Mouse (Mus musculus): ENCODE results near the gene Mon1b. TPM values are rescaled to one million over a fixed set of nuclear protein-coding genes. Genes with fewer than 3 reads are reported as not detected.

The Mon1b gene
- polyA plus RNA-seq, 1 experiment from 2014 or later: 6.3 TPM

DNA sequence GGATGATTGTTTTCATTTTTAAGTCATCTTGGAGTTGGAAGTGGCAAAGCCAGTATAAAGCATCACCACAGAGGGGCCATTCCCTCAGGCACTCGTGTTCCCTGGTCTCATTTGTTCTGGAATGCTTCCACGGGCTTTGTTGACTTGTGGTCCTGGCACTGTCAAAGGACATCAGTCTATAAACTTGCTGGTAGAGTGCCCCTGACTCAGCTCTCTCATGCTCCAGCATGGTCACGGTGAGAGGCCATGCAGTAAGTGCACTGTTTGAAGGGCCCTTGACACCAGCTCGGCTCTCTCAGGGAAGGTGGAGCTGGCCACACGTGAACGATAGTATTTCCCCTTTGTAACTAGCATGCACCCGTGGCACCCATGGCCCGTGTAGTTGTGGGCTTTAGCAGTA is 5.0 kb downstream of the Mon1b start:
- WGBS: 88% methylated on average over 8 of the region's 8 CpGs
- ATAC-seq (replicated peaks; ENCODE audit: low FRiP score, low read depth) (no peak), DNase-seq (ENCODE audit: low spot score) (no peak)
- peaks cover 30% of the 10 kb centered on the region for H3K36me3 ChIP-seq (ENCODE audit: insufficient read depth, low read length)
- peaks cover 8% of the 10 kb centered on the region for H3K4me1 ChIP-seq (replicated peaks; ENCODE audit: insufficient read depth, low read length)
- H3K4me2 ChIP-seq (ENCODE audit: low read length): no peak overlapping the region
- H3K27me3 ChIP-seq (ENCODE audit: insufficient read depth, low read length): no peaks in the 10 kb centered on the region
- no peak overlapping the region for H3K27ac ChIP-seq
- no peak overlapping the region for H3K9ac ChIP-seq (ENCODE audit: low read depth, low read length)
- H3K4me3 ChIP-seq (replicated peaks; ENCODE audit: low read depth, low read length): no peak overlapping the region
- no peak for TF ChIP-seq CTCF (IDR thresholded peaks at IDR 0.05; ENCODE audit: low read depth)
- H3K9me3 ChIP-seq (replicated peaks; ENCODE audit: low read length): no peaks in the 10 kb centered on the region

DNA sequence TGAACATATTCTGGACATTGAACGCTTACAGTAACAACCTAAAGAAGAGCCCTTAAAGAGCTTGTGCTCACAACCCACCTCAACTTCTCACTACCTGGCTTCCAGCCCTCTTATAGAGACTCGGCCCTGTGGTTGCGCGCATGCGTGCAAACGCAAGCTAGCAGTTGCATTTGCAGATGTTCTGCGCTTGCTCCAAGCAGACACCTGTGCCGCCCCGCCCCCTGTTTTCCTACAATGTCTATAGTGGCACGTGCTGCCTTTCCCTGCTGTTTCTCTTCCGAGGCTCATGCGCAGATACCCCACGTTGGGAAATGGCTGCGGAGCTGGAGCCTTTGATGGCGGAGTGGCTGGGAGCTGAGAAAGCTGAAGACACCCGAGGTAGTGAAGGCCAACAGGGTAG is 7.5 kb downstream of the Mon1b start, which contains the start of gene Syce1l:
Syce1l (plus strand) TSS at position 288 of the 400 bp plus-strand sequence.
- H3K27ac ChIP-seq: no peak within 1 kb of the TSS
- WGBS: 95% methylated on average over 16 of the region's 16 CpGs
- no peak within 1 kb of the TSS for H3K9ac ChIP-seq (ENCODE audit: low read depth, low read length)
- H3K9me3 ChIP-seq (replicated peaks; ENCODE audit: low read length): no peaks in the 10 kb centered on the region
- H3K27me3 ChIP-seq (ENCODE audit: insufficient read depth, low read length): no peaks in the 10 kb centered on the region
- ATAC-seq (replicated peaks; ENCODE audit: low FRiP score, low read depth): no peak
- H3K4me2 ChIP-seq (ENCODE audit: low read length): no peak within 1 kb of the TSS
- TF ChIP-seq CTCF (IDR thresholded peaks at IDR 0.05; ENCODE audit: low read depth): no peak
- H3K4me1 ChIP-seq (replicated peaks; ENCODE audit: insufficient read depth, low read length): no peaks in the 10 kb centered on the region
- no peak for DNase-seq (ENCODE audit: low spot score)
- peaks cover 30% of the 10 kb centered on the region for H3K36me3 ChIP-seq (ENCODE audit: insufficient read depth, low read length)
- no peak within 1 kb of the TSS for H3K4me3 ChIP-seq (replicated peaks; ENCODE audit: low read depth, low read length)

DNA sequence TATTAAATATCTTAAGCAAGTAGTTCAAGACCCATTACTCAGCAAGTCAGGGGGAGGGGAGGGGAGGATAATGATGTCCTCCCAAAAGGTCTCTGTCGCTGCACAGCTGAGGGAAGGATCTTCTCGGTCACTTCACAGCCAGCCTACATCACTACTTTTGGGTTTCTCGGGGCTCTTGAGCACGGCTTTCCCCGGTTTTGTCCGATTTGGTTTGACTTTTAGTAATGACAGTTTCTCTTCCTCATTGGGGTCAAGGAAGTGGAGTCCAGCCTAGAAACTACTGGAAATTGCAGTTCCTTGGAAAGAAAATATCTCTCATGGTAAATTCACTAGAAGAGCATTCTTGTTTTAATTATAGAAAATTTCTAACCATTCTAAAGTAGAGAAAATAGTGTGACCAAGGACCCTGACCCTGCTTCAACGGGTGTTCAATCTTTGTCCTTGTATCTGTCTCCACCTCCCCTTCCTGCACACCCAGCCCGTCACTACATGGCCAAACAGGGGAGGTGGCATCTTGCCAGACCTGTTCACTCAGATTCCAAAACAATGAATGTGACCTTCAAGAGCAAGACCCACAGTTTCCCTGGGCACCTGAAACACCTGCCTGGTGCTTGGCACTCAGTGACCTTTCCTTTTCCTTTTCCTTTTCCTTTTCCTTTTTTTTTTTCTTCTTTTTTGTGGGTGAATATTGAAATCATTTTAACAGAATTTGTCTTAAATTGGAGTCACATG is 8.3 kb downstream of the Mon1b start:
- DNase-seq (ENCODE audit: low spot score) (no peak), ATAC-seq (replicated peaks; ENCODE audit: low FRiP score, low read depth) (no peak)
- Histone ChIP-seq H3K27me3 (ENCODE audit: insufficient read depth, low read length) (no peaks in the 10 kb centered on the region), H3K27ac (no peak overlapping the region), H3K4me1 (replicated peaks; ENCODE audit: insufficient read depth, low read length) (no peaks in the 10 kb centered on the region), H3K4me2 (ENCODE audit: low read length) (no peak overlapping the region), H3K4me3 (replicated peaks; ENCODE audit: low read depth, low read length) (no peak overlapping the region), H3K9ac (ENCODE audit: low read depth, low read length) (no peak overlapping the region), H3K9me3 (replicated peaks; ENCODE audit: low read length) (no peaks in the 10 kb centered on the region), H3K36me3 (ENCODE audit: insufficient read depth, low read length) (peaks cover 25% of the 10 kb centered on the region)
- no peak for TF ChIP-seq CTCF (IDR thresholded peaks at IDR 0.05; ENCODE audit: low read depth)
- 73% methylated on average over 8 of the region's 8 CpGs for WGBS

DNA sequence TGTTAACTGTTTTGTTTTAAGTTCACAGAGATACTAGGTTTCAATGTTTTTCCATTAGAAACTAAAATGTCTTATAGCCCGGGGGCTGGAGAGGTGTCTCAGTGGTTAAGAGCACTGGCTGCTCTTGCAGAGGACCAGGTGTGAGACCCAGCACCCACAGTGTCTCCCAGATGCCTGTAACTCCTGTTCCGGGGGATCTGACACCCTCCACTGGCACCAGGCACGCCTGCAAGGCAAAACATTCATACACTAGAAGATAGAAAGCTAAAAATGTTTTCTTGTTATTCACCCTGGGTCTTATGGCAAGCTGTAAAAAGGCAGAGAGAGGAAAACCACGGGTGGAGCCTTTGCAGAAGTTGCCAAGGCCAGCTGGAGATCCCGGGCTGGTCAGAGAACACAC is 9.8 kb downstream of the Mon1b start:
- no peak overlapping the region for H3K4me3 ChIP-seq (replicated peaks; ENCODE audit: low read depth, low read length)
- H3K9me3 ChIP-seq (replicated peaks; ENCODE audit: low read length): no peaks in the 10 kb centered on the region
- no peak overlapping the region for H3K27ac ChIP-seq
- TF ChIP-seq CTCF (IDR thresholded peaks at IDR 0.05; ENCODE audit: low read depth): no peak
- no peak for DNase-seq (ENCODE audit: low spot score)
- peaks cover 13% of the 10 kb centered on the region for H3K36me3 ChIP-seq (ENCODE audit: insufficient read depth, low read length)
- no peaks in the 10 kb centered on the region for H3K27me3 ChIP-seq (ENCODE audit: insufficient read depth, low read length)
- no peak overlapping the region for H3K4me2 ChIP-seq (ENCODE audit: low read length)
- no peak for ATAC-seq (replicated peaks; ENCODE audit: low FRiP score, low read depth)
- no peak overlapping the region for H3K9ac ChIP-seq (ENCODE audit: low read depth, low read length)
- no peaks in the 10 kb centered on the region for H3K4me1 ChIP-seq (replicated peaks; ENCODE audit: insufficient read depth, low read length)
- 60% methylated on average over 5 of the region's 5 CpGs for WGBS

DNA sequence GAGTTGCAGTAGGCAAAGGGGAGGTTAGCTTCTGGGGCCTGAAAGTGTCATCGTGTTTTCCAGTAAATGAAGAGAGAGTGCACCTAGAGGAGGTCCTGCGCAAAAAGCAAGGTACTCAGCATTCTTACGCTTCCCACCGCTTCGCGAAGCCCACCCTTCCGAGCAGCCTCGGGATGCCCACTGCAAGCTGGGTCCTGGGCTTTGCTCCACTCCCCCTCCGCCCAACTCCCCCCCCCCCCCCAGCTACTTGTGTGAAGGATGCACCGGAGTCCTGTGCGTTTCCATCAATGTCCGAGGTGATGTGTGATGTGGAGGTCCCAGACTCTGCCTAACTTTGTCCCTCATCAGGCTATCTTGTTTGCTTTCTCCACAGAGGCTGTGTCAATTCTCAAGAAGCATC is 17.1 kb downstream of the Mon1b start:
- 82% methylated on average over 11 of the region's 12 CpGs for WGBS
- Histone ChIP-seq H3K27me3 (ENCODE audit: insufficient read depth, low read length) (no peaks in the 10 kb centered on the region), H3K27ac (no peak overlapping the region), H3K36me3 (ENCODE audit: insufficient read depth, low read length) (no peaks in the 10 kb centered on the region), H3K4me1 (replicated peaks; ENCODE audit: insufficient read depth, low read length) (no peaks in the 10 kb centered on the region), H3K4me2 (ENCODE audit: low read length) (no peak overlapping the region), H3K9ac (ENCODE audit: low read depth, low read length) (no peak overlapping the region), H3K4me3 (replicated peaks; ENCODE audit: low read depth, low read length) (no peak overlapping the region), H3K9me3 (replicated peaks; ENCODE audit: low read length) (no peaks in the 10 kb centered on the region)
- DNase-seq (ENCODE audit: low spot score) (no peak), ATAC-seq (replicated peaks; ENCODE audit: low FRiP score, low read depth) (no peak)
- TF ChIP-seq CTCF (IDR thresholded peaks at IDR 0.05; ENCODE audit: low read depth): no peak

DNA sequence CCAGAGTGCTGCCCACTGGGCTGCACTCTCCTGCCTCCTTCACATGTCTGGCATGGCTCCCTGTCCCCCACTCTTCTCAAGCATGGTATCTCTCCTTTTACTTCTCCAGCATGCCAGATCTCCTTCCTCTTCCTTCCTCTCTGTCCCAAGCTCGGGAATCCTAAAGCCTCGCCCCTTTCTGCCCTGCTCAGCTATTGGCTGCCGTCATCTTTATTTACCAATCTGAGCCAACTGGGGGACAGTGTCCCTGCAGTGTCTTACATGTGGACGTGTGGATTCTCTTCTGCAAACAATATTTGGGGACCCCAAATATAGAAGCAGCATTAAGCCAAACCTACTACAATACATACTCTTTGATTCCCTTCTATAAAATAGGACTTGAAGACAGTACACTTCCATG is 17.8 kb downstream of the Mon1b start:
- H3K4me3 ChIP-seq (replicated peaks; ENCODE audit: low read depth, low read length): no peak overlapping the region
- no peak for ATAC-seq (replicated peaks; ENCODE audit: low FRiP score, low read depth)
- no peak overlapping the region for H3K27ac ChIP-seq
- WGBS: 54% methylated on average over 4 of the region's 4 CpGs
- no peak overlapping the region for H3K9ac ChIP-seq (ENCODE audit: low read depth, low read length)
- no peaks in the 10 kb centered on the region for H3K27me3 ChIP-seq (ENCODE audit: insufficient read depth, low read length)
- TF ChIP-seq CTCF (IDR thresholded peaks at IDR 0.05; ENCODE audit: low read depth): no peak
- no peak overlapping the region for H3K4me2 ChIP-seq (ENCODE audit: low read length)
- no peaks in the 10 kb centered on the region for H3K9me3 ChIP-seq (replicated peaks; ENCODE audit: low read length)
- no peaks in the 10 kb centered on the region for H3K4me1 ChIP-seq (replicated peaks; ENCODE audit: insufficient read depth, low read length)
- no peaks in the 10 kb centered on the region for H3K36me3 ChIP-seq (ENCODE audit: insufficient read depth, low read length)
- no peak for DNase-seq (ENCODE audit: low spot score)

DNA sequence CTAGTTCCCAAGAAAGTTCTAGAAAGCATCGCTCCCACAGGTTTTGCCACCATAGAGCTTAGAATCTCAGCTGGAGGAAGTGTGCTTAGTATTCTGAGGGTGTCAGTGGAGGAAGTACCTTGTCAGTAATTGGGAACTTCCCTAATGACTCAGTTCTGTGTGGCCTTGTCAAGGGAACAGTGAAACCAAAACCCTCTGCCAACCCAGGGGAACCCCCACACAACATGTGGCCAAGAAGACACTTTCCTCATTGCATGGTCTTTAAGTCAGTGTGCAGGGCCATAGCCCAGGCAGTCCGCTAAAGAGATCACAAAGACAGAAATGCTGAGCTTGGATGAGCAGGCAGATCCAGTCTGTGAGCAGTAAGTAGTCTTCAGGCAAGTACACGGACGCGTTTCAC is 20.8 kb downstream of the Mon1b start:
- no peak for TF ChIP-seq CTCF (IDR thresholded peaks at IDR 0.05; ENCODE audit: low read depth)
- 91% methylated on average over 5 of the region's 5 CpGs for WGBS

More for the DNA sequence above, 20.8 kb downstream of the Mon1b start:
- no peaks in the 10 kb centered on the region for H3K27me3 ChIP-seq (ENCODE audit: insufficient read depth, low read length)
- no peak for ATAC-seq (replicated peaks; ENCODE audit: low FRiP score, low read depth)
- H3K36me3 ChIP-seq (ENCODE audit: insufficient read depth, low read length): no peaks in the 10 kb centered on the region
- H3K9me3 ChIP-seq (replicated peaks; ENCODE audit: low read length): no peaks in the 10 kb centered on the region
- no peak overlapping the region for H3K27ac ChIP-seq
- H3K9ac ChIP-seq (ENCODE audit: low read depth, low read length): no peak overlapping the region
- no peak for DNase-seq (ENCODE audit: low spot score)
- no peak overlapping the region for H3K4me3 ChIP-seq (replicated peaks; ENCODE audit: low read depth, low read length)
- no peaks in the 10 kb centered on the region for H3K4me1 ChIP-seq (replicated peaks; ENCODE audit: insufficient read depth, low read length)
- H3K4me2 ChIP-seq (ENCODE audit: low read length): no peak overlapping the region
